Mouse (Mus musculus): ENCODE data around the gene Tas2r123. TPM values are rescaled to one million over a fixed set of nuclear protein-coding genes. Genes with fewer than 3 reads are reported as not detected.

The Tas2r123 gene
- not detected for polyA plus RNA-seq (2017; shearing (Covaris generic))

GRCm38 (mm10) chr6:132846842-132847241 lies at the start of gene Tas2r123:
TSS of gene Tas2r123 (plus strand) at chr6:132847142.

GRCm38 (mm10) chr6:132802518-132802917 lies 44.4 kb upstream of the Tas2r123 start, which contains the start of gene Tas2r117:
TSS of gene Tas2r117 (plus strand) at chr6:132802818.

GRCm38 (mm10) chr6:132855138-132855537 lies 8.2 kb downstream of the Tas2r123 start, which contains the start of gene Tas2r116:
TSS of gene Tas2r116 (plus strand) at chr6:132855438.

GRCm38 (mm10) chr6:132867708-132868107 lies 20.8 kb downstream of the Tas2r123 start, which contains the start of gene Tas2r110:
TSS of gene Tas2r110 (plus strand) at chr6:132868008.

GRCm38 (mm10) chr6:132892711-132893110 lies 45.8 kb downstream of the Tas2r123 start, which contains the start of gene Tas2r113:
TSS of gene Tas2r113 (plus strand) at chr6:132893011.

Other genes starting within 250 kb of the Tas2r123 start
- gene A630073D07Rik, start 195.6 kb upstream of the Tas2r123 start, polyA plus RNA-seq (2017; shearing (Covaris generic)), result 0.17 TPM
- gene Tas2r120, start 190.2 kb upstream of the Tas2r123 start, polyA plus RNA-seq (2017; shearing (Covaris generic)), result not detected
- not detected for gene Tas2r121, start 146.1 kb upstream of the Tas2r123 start, polyA plus RNA-seq (2017; shearing (Covaris generic))
- not detected for gene Tas2r122, start 135.2 kb upstream of the Tas2r123 start, polyA plus RNA-seq (2017; shearing (Covaris generic))
- gene Tas2r115, start 109.1 kb upstream of the Tas2r123 start, polyA plus RNA-seq (2017; shearing (Covaris generic)), result not detected
- not detected for gene Tas2r124, start 92.4 kb upstream of the Tas2r123 start, polyA plus RNA-seq (2017; shearing (Covaris generic))
- gene Tas2r102, start 85.0 kb upstream of the Tas2r123 start, polyA plus RNA-seq (2017; shearing (Covaris generic)), result not detected
- gene Tas2r136, start 69.0 kb upstream of the Tas2r123 start, polyA plus RNA-seq (2017; shearing (Covaris generic)), result not detected
- not detected for gene Tas2r117, start 44.3 kb upstream of the Tas2r123 start, polyA plus RNA-seq (2017; shearing (Covaris generic))
- not detected for gene Tas2r116, start 8.3 kb downstream of the Tas2r123 start, polyA plus RNA-seq (2017; shearing (Covaris generic))
- gene Tas2r110, start 20.9 kb downstream of the Tas2r123 start, polyA plus RNA-seq (2017; shearing (Covaris generic)), result not detected
- not detected for gene Tas2r113, start 45.9 kb downstream of the Tas2r123 start, polyA plus RNA-seq (2017; shearing (Covaris generic))
- gene Tas2r125, start 62.5 kb downstream of the Tas2r123 start, polyA plus RNA-seq (2017; shearing (Covaris generic)), result not detected
- not detected for gene Tas2r129, start 104.0 kb downstream of the Tas2r123 start, polyA plus RNA-seq (2017; shearing (Covaris generic))
- not detected for gene Tas2r131, start 110.8 kb downstream of the Tas2r123 start, polyA plus RNA-seq (2017; shearing (Covaris generic))
- not detected for gene Tas2r109, start 133.8 kb downstream of the Tas2r123 start, polyA plus RNA-seq (2017; shearing (Covaris generic))
- 0.19 TPM for gene Tas2r103, start 190.0 kb downstream of the Tas2r123 start, polyA plus RNA-seq (2017; shearing (Covaris generic))
- not detected for gene Tas2r140, start 208.7 kb downstream of the Tas2r123 start, polyA plus RNA-seq (2017; shearing (Covaris generic))

All from CD4-positive, CD25-positive, alpha-beta regulatory T cell (primary cell).